Mouse (Mus musculus): ENCODE data around the gene Plekhm2. TPM values are rescaled to one million over a fixed set of nuclear protein-coding genes. Genes with fewer than 3 reads are reported as not detected.

The Plekhm2 gene
- total and polyA plus RNA-seq, 3 experiments: 12.4 to 28.2 (median 13.7) TPM

DNA sequence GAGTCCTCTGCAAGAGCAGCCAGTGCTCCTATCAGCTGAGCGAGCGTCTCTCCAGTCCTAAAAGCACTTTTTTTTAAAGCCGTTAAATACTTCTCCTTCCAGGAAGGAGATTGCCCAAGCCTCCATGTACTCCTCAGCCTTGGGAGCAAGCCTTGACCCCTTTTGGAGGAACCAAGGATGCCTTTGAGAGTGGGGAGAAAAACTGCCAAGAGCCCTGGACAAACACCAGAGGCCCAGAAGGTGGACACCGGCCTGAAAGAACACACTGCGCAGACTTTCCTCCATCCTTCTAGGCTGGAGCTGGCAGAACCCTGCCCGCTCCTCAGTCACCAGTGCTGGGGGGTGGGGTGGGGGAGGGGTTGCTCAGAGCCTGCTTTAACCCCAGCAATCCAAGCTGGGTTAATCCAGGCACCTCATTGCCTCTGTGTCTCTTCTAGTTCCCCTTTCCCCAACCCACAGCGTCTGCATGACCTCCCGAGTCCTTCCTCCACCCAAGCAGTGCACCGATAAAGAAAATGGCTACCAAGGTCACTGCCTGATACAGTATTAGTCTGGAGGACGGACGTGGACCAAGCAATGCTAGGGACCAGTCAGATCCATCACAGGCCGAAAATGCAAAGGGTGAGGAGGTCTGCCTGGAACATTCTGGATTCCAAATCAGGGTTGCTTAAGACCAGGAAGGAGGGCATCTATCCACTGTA, 8.6 kb downstream of the Plekhm2 start:
- Histone ChIP-seq H3K9me3 (replicated peaks; ENCODE audit: low read length) (no peaks in the 10 kb centered on the region), H3K79me2 (replicated peaks; ENCODE audit: control insufficient read depth, extremely low read depth, insufficient read depth, poor library complexity, severe bottlenecking) (peaks cover 6% of the 10 kb centered on the region; the same call in 1 of the 2 replicates), H3K27ac (ENCODE audit: insufficient read depth, low read depth) (no peak overlapping the region; the same call in 1 of the 2 replicates), H3K9ac (ENCODE audit: insufficient read depth, low read depth) (no peak overlapping the region), H3K27me3 (replicated peaks) (no peaks in the 10 kb centered on the region), H3K4me1 (ENCODE audit: control insufficient read depth in 1 of 2, insufficient read depth in 2 of 2) (peaks cover 14 to 82% of the 10 kb centered on the region in 2 experiments), H3K4me2 (ENCODE audit: insufficient read depth, low read depth, poor library complexity, severe bottlenecking) (no peak overlapping the region), H3K36me3 (replicated peaks in 1 of 2; ENCODE audit: control insufficient read depth in 1 of 2, insufficient read depth in 1 of 2, low read length in 1 of 2) (peaks cover 20 to 53% of the 10 kb centered on the region in 2 experiments), H3K4me3 (replicated peaks in 1 of 3; ENCODE audit: low read depth in 2 of 3, low read length in 2 of 3, poor library complexity in 1 of 3) (no peak overlapping the region)
- DNase-seq (ENCODE audit: extremely low read depth): peak; percentile 60
- dilution Hi-C loops (cut with MboI; ENCODE audit: extremely low pct_ligation_motif_present, extremely low pct_unique_long_range_greater_than_20kb, low sequenced_read_pairs): no loop called here
- in situ Hi-C loops (cut with MboI; ENCODE audit: low pct_ligation_motif_present, low pct_unique_long_range_greater_than_20kb, low sequenced_read_pairs): loop anchor here (5.0 kb wide), 1 partner anchor 41 kb away; no protein-coding TSS in a partner anchor
- TF ChIP-seq ZC3H11A (IDR thresholded peaks at IDR 0.05; ENCODE audit: low read depth, low read length): no peak
- no peak for TF ChIP-seq JUN (IDR thresholded peaks at IDR 0.05; ENCODE audit: insufficient read depth, low read depth, low read length)
- no peak for TF ChIP-seq USF2 (conservative IDR thresholded peaks at IDR 0.05; ENCODE audit: low read depth, low read length)
- TF ChIP-seq TCF12 (IDR thresholded peaks at IDR 0.05; ENCODE audit: low read depth, low read length): no peak
- TF ChIP-seq GABPA (IDR thresholded peaks at IDR 0.05; ENCODE audit: insufficient replicate concordance, low read depth, low read length): no peak
- no peak for TF ChIP-seq ETS1 (conservative IDR thresholded peaks at IDR 0.05; ENCODE audit: low read depth, low read length)
- TF ChIP-seq MAZ (IDR thresholded peaks at IDR 0.05; ENCODE audit: low read depth, low read length): no peak
- no peak for TF ChIP-seq JUND (conservative IDR thresholded peaks at IDR 0.05; ENCODE audit: low read depth, low read length)

DNA sequence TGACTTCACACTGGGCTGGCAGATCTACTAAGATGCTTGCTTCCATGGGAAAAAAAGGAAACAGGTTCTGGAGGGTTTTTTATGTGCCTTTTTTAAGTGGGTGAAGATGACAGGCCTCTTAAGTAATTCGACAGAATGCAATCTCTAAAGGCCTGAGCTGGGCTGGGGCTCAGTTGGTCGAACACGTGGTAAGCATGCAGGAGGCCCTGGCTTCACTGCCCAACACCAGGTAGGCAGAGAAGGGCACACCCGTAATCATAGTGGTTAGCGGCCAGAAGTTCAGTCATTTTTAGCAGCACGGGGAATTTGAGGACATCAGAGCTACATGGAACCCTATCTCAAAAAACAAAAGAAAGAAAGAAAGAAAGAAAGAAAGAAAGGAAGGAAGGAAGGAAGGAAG, 10.2 kb downstream of the Plekhm2 start:
- H3K27ac ChIP-seq (ENCODE audit: insufficient read depth, low read depth): no peak overlapping the region
- no peak for TF ChIP-seq ELF1 (IDR thresholded peaks at IDR 0.05; ENCODE audit: low read depth, low read length)
- no peak for TF ChIP-seq MYC (IDR thresholded peaks at IDR 0.05; ENCODE audit: low read depth, low read length)
- no peak for TF ChIP-seq ZC3H11A (IDR thresholded peaks at IDR 0.05; ENCODE audit: low read depth, low read length)
- TF ChIP-seq ZNF384 (IDR thresholded peaks at IDR 0.05; ENCODE audit: low read depth, low read length): no peak
- no peak for TF ChIP-seq ZKSCAN1 (IDR thresholded peaks at IDR 0.05; ENCODE audit: borderline replicate concordance, low read depth, low read length)
- no peak for TF ChIP-seq PAX5 (IDR thresholded peaks at IDR 0.05; ENCODE audit: low read length)
- TF ChIP-seq MAZ (IDR thresholded peaks at IDR 0.05; ENCODE audit: low read depth, low read length): no peak
- H3K9ac ChIP-seq (ENCODE audit: insufficient read depth, low read depth): no peak overlapping the region
- H3K4me2 ChIP-seq (ENCODE audit: insufficient read depth, low read depth, poor library complexity, severe bottlenecking): no peak overlapping the region
- DNase-seq (ENCODE audit: extremely low read depth): no peak
- peaks cover 14 to 67% of the 10 kb centered on the region in 2 experiments for H3K4me1 ChIP-seq (ENCODE audit: control insufficient read depth in 1 of 2, insufficient read depth in 2 of 2)
- no peaks in the 10 kb centered on the region for H3K27me3 ChIP-seq (replicated peaks)
- no peak overlapping the region for H3K4me3 ChIP-seq (replicated peaks in 1 of 3; ENCODE audit: low read depth in 2 of 3, low read length in 2 of 3, poor library complexity in 1 of 3)
- peaks cover 21 to 62% of the 10 kb centered on the region in 2 experiments for H3K36me3 ChIP-seq (replicated peaks in 1 of 2; ENCODE audit: control insufficient read depth in 1 of 2, insufficient read depth in 1 of 2, low read length in 1 of 2)
- dilution Hi-C loops (cut with MboI; ENCODE audit: extremely low pct_ligation_motif_present, extremely low pct_unique_long_range_greater_than_20kb, low sequenced_read_pairs) (no loop called here), in situ Hi-C loops (cut with MboI; ENCODE audit: low pct_ligation_motif_present, low pct_unique_long_range_greater_than_20kb, low sequenced_read_pairs) (no loop called here)
- H3K9me3 ChIP-seq (replicated peaks; ENCODE audit: low read length): no peaks in the 10 kb centered on the region
- peaks cover 6% of the 10 kb centered on the region; the same call in 1 of the 2 replicates for H3K79me2 ChIP-seq (replicated peaks; ENCODE audit: control insufficient read depth, extremely low read depth, insufficient read depth, poor library complexity, severe bottlenecking)
